Mouse (Mus musculus) intestine, postnatal 0 days (tissue): ENCODE data around the gene Tlcd2. TPM values are rescaled to one million over a fixed set of nuclear protein-coding genes. Genes with fewer than 3 reads are reported as not detected.

ENCODE experiments used
- ATAC-seq: fragments of 200-750 bp; cut with Nextera tagmentation; 2 replicates; pipeline ENCODE4 v1.8.0; 2017; ENCODE audit warnings: mild to moderate bottlenecking, moderate TSS enrichment, moderate library complexity
- H3K27ac ChIP-seq: fragments of 300-500 bp; sonication (generic); 2 replicates; pipeline ENCODE4 v1.5.1; 2014; ENCODE audit warnings: mild to moderate bottlenecking, low read depth, low read length, moderate library complexity
- H3K27me3 ChIP-seq: fragments of 300-500 bp; sonication (generic); replicated peaks from 2 replicates; pipeline ENCODE4 v1.6.1; 2014; ENCODE audit warnings: low read length, mixed read lengths; ENCODE audit not compliant: control insufficient read depth, insufficient read depth
- H3K36me3 ChIP-seq: fragments of 300-500 bp; sonication (generic); 2 replicates; pipeline ENCODE4 v1.6.1; 2014; ENCODE audit warnings: mild to moderate bottlenecking, moderate library complexity; ENCODE audit not compliant: control insufficient read depth, insufficient read depth
- H3K4me1 ChIP-seq: fragments of 300-500 bp; sonication (generic); replicated peaks from 2 replicates; pipeline ENCODE4 v1.6.1; 2014; ENCODE audit warnings: antibody characterized with exemption, low read length, mixed read lengths; ENCODE audit not compliant: control insufficient read depth, insufficient read depth
- H3K4me2 ChIP-seq: fragments of 300-500 bp; sonication (generic); replicated peaks from 2 replicates; pipeline ENCODE4 v1.6.1; 2014; ENCODE audit warnings: low read depth, mild to moderate bottlenecking, moderate library complexity
- H3K4me3 ChIP-seq: fragments of 300-500 bp; sonication (generic); 2 replicates; pipeline ENCODE4 v1.5.1; 2014; ENCODE audit warnings: low read depth, low read length
- H3K9ac ChIP-seq: fragments of 300-500 bp; sonication (generic); 2 replicates; pipeline ENCODE4 v1.6.1; 2014; ENCODE audit warnings: mild to moderate bottlenecking, low read depth, low read length
- H3K9me3 ChIP-seq: fragments of 300-500 bp; sonication (generic); 2 replicates; pipeline ENCODE4 v1.6.1; 2016; ENCODE audit warnings: mixed run types; ENCODE audit not compliant: control insufficient read depth
- CTCF ChIP-seq: sonication (generic); IDR thresholded peaks from 2 replicates; pipeline ENCODE4 v1.5.1; 2016; ENCODE audit warnings: low read depth, mild to moderate bottlenecking, control low read depth, antibody characterized with exemption, moderate library complexity
- WGBS: fragments of 180-500 bp; shearing (Covaris S2); extraction: QIAGEN DNeasy Blood & Tissue Kit; methylation state at CpG from one replicate; pipeline ENCODE4 v1.1.7; 2014; 5-methylcytosine and 5-hydroxymethylcytosine counted together
- polyA plus RNA-seq: library from polyadenylated mRNA; unstranded; fragments of >200 nt; fragmentation: Nextera tagmentation; extraction: Ambion mirVana; gene quantifications from 2 replicates; pipeline ENCODE4 v1.2.1, GENCODE M21; 2015

Gene Tlcd2
- polyA plus RNA-seq, 1 experiment from 2014 or later: 52.7 TPM

- no peak overlapping the region for H3K27ac ChIP-seq
- no peak overlapping the region for H3K4me2 ChIP-seq
- H3K27me3 ChIP-seq: no peaks in the 10 kb centered on the region
- no peak overlapping the region for H3K9ac ChIP-seq
- H3K36me3 ChIP-seq: no peaks in the 10 kb centered on the region
- no peaks in the 10 kb centered on the region for H3K4me1 ChIP-seq
- no peak for ATAC-seq
- 86% methylated on average over 5 of the region's 5 CpGs for WGBS
- H3K4me3 ChIP-seq: no peak overlapping the region
- TF ChIP-seq CTCF: peak; percentile 45
- H3K9me3 ChIP-seq: no peaks in the 10 kb centered on the region
These were observed 27.4 kb upstream of the Tlcd2 start for GRCm38 (mm10) chr11:75434138-75434537.

DNA sequence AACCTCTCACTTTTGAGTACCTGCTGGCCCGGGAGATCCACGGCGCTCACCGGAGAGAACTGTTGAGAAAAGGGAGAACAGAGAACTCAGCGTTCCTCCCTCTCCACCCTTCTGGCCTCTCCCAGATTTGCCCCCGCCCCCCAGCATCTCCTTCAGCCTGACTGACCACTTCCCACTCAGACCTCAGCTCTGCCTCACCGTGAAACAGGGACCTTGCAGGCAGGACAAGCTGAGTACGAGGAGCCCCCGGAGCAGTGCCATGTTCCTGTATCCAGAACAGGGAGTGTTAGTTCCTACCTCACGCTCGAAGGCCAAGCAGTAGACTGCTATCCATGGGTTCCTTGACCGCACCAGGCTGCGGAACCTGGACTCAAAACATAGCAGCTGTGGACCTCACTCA lies 23.3 kb upstream of the Tlcd2 start:
- ATAC-seq: no peak
- H3K9me3 ChIP-seq: no peaks in the 10 kb centered on the region
- no peak overlapping the region for H3K9ac ChIP-seq
- H3K36me3 ChIP-seq: peaks cover 18% of the 10 kb centered on the region
- 84% methylated on average over 13 of the region's 13 CpGs for WGBS
- H3K4me2 ChIP-seq: no peak overlapping the region
- TF ChIP-seq CTCF: no peak
- no peaks in the 10 kb centered on the region for H3K27me3 ChIP-seq
- H3K4me1 ChIP-seq: no peaks in the 10 kb centered on the region
- H3K4me3 ChIP-seq: no peak overlapping the region
- H3K27ac ChIP-seq: no peak overlapping the region

DNA sequence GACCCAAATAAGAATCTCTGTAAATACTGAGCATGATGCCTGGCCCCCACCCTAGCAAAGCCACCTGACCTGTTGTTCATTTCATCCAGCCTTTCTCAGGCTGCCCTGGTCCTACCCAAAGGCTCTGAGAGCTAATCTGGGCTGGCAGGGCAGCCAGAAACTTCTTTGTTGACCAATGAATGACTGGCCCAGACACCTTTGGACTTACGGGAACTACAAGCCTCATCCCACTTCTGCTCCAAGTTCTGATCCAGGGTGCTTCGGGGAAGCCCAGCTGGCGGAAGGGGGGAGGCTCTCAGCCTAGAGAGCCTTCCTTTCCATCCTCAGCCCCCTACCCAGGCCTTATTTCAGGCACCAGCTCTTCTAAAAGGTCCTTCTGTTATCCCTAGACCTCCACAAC lies 22.7 kb upstream of the Tlcd2 start:
- H3K4me3 ChIP-seq: no peak overlapping the region
- H3K4me1 ChIP-seq: no peaks in the 10 kb centered on the region
- no peak overlapping the region for H3K4me2 ChIP-seq
- H3K27ac ChIP-seq: no peak overlapping the region
- H3K9me3 ChIP-seq: no peaks in the 10 kb centered on the region
- H3K27me3 ChIP-seq: no peaks in the 10 kb centered on the region
- no peak for ATAC-seq
- 73% methylated on average over 3 of the region's 3 CpGs for WGBS
- H3K9ac ChIP-seq: no peak overlapping the region
- no peak for TF ChIP-seq CTCF
- peaks cover 24% of the 10 kb centered on the region for H3K36me3 ChIP-seq

GRCm38 (mm10) chr11:75439363-75439762 lies 22.2 kb upstream of the Tlcd2 start, which contains the start of gene Serpinf2:
Serpinf2 (minus strand) TSS chr11:75439591.
- Histone ChIP-seq H3K9me3 (no peaks in the 10 kb centered on the region), H3K27ac (no peak within 1 kb of the TSS), H3K4me3 (no peak within 1 kb of the TSS), H3K9ac (no peak within 1 kb of the TSS), H3K36me3 (peaks cover 30% of the 10 kb centered on the region), H3K27me3 (no peaks in the 10 kb centered on the region), H3K4me1 (no peaks in the 10 kb centered on the region), H3K4me2 (0 out of 2 replicates have a peak within 1 kb of the TSS, but pooled peaks have one; percentile 2)
- WGBS: 45% methylated on average over 6 of the region's 6 CpGs
- TF ChIP-seq CTCF: no peak
- no peak for ATAC-seq

DNA sequence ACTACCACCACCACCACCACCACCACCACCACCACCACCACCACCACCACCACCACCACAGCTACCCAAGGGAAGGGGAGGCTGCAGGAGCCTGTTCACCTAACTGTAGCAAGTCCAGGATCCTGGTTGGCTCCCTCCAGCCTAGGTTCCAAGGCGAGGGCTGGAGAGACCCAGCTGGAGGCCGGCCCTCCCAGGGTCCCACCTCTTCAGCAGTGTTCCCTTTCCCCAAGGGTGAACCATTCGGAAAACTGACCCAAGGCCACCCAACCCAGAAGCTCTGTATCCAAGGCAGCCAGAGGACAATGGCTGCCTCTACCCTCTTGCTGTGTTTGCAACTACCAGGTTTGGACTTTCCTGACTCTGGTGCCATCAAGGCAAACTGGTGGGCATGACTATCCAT lies 21.6 kb upstream of the Tlcd2 start:
- ATAC-seq: no peak
- Histone ChIP-seq H3K36me3 (peaks cover 35% of the 10 kb centered on the region), H3K4me2 (no peak overlapping the region), H3K9ac (no peak overlapping the region), H3K27me3 (no peaks in the 10 kb centered on the region), H3K27ac (no peak overlapping the region), H3K9me3 (no peaks in the 10 kb centered on the region), H3K4me3 (no peak overlapping the region), H3K4me1 (no peaks in the 10 kb centered on the region)
- WGBS: 87% methylated on average over 3 of the region's 3 CpGs
- no peak for TF ChIP-seq CTCF

- no peak for TF ChIP-seq CTCF
- no peak for ATAC-seq
- H3K4me1 ChIP-seq: no peaks in the 10 kb centered on the region
- H3K9ac ChIP-seq: no peak overlapping the region
- H3K9me3 ChIP-seq: no peaks in the 10 kb centered on the region
- H3K4me2 ChIP-seq: no peak overlapping the region
- no peaks in the 10 kb centered on the region for H3K27me3 ChIP-seq
- peaks cover 46% of the 10 kb centered on the region for H3K36me3 ChIP-seq
- no peak overlapping the region for H3K4me3 ChIP-seq
- 75% methylated on average over 7 of the region's 7 CpGs for WGBS
- H3K27ac ChIP-seq: no peak overlapping the region
These were observed 20.5 kb upstream of the Tlcd2 start for GRCm38 (mm10) chr11:75441034-75441433.

DNA sequence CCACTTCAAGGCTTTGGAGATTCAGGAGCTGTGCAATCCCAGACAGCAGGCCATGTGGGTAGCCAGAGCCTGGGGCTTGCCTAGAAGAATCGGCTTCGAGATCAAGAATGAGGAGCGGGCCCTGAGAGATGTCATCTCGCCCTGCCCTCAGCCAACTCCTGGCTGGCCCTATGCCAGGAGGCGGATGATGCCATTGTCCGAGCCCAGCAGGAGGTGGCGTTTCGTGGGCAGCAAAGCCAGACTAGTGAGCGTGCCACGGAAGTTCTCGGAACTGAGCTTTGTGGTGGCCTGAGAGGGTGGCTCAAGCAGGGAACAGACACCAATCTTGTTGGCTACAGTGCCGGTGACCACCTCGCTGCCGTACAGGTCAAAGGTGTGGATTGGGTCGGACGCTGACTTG lies 19.9 kb upstream of the Tlcd2 start:
- peaks cover 48% of the 10 kb centered on the region for H3K36me3 ChIP-seq
- no peaks in the 10 kb centered on the region for H3K27me3 ChIP-seq
- no peak overlapping the region for H3K27ac ChIP-seq
- no peak overlapping the region for H3K4me3 ChIP-seq
- no peak for ATAC-seq
- H3K9me3 ChIP-seq: no peaks in the 10 kb centered on the region
- TF ChIP-seq CTCF: no peak
- no peak overlapping the region for H3K9ac ChIP-seq
- WGBS: 94% methylated on average over 16 of the region's 16 CpGs
- H3K4me2 ChIP-seq: no peak overlapping the region
- H3K4me1 ChIP-seq: no peaks in the 10 kb centered on the region
